In the genomic region with DNA sequence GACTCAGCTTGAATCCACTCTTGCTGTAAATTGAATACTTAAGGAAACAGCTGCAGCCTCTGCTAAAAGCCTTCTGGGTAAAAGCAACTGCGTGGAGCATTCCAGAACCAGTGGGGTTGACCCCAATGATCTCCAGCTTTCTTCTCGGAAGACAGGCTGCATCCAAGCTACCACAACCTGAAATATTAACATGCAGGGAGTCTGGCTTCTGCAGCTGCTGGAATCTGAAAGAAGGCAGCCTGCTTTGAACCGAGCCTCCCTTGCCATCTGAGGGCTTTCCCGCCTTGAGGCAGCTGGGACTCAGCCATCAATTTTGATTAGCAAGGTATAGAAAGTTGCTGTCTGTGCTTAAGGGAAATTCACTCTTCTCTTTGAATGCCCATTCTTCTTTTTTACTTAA, we compare ENCODE assay signal across 28 mouse cellular contexts.
DNase-seq lines count a peak whose midpoint lies in the region; ATAC-seq lines count a peak whose summit lies in the region.
"Had no signal": no experiment of that assay in that cellular context is flagged by ENCODE, and none has a peak within 500 bp of the region (broad histone marks: within the 10 kb centered on the region; RNA-seq: fewer than 3 reads in every experiment).

No protein-coding gene starts in this region.

- no peak overlapping the region for H3K9ac ChIP-seq in hindbrain, embryonic 11.5 days (ENCODE audit: low read depth, low read length)
- no peak overlapping the region for H3K9ac ChIP-seq in midbrain, embryonic 14.5 days (replicated peaks; ENCODE audit: low read length)
- H3K9ac ChIP-seq in midbrain, embryonic 11.5 days (ENCODE audit: low read length) = no peak overlapping the region
- no peak overlapping the region for H3K9ac ChIP-seq in midbrain, embryonic 16.5 days (ENCODE audit: low read depth, low read length)
- H3K9ac ChIP-seq: embryonic facial prominence, embryonic 13.5 days; heart, embryonic 15.5 days; hindbrain, embryonic 14.5 days; liver, embryonic 14.5 days; lung, embryonic 14.5 days had no signal

- H3K4me1 ChIP-seq in hindbrain, embryonic 11.5 days (replicated peaks; ENCODE audit: control insufficient read depth, insufficient read depth, low read length) = no peaks in the 10 kb centered on the region
- H3K4me1 ChIP-seq in hindbrain, embryonic 10.5 days (replicated peaks) = no peaks in the 10 kb centered on the region
- no peaks in the 10 kb centered on the region for H3K4me1 ChIP-seq in midbrain, embryonic 14.5 days (ENCODE audit: control insufficient read depth, insufficient read depth, low read length)
- H3K4me1 ChIP-seq in midbrain, embryonic 11.5 days (ENCODE audit: control insufficient read depth, insufficient read depth, low read length) = no peaks in the 10 kb centered on the region
- no peaks in the 10 kb centered on the region for H3K4me1 ChIP-seq in midbrain, embryonic 16.5 days (ENCODE audit: control insufficient read depth, insufficient read depth, low read length)
- H3K4me1 ChIP-seq: embryonic facial prominence, embryonic 13.5 days; forebrain, embryonic 10.5 days; heart, embryonic 10.5 days; heart, embryonic 15.5 days had no signal

- H3K27ac ChIP-seq in hindbrain, embryonic 11.5 days (ENCODE audit: low read depth, low read length) = no peak overlapping the region
- no peak overlapping the region for H3K27ac ChIP-seq in hindbrain, embryonic 10.5 days
- H3K27ac ChIP-seq in midbrain, embryonic 14.5 days (replicated peaks; ENCODE audit: low read depth, low read length) = no peak overlapping the region
- no peak overlapping the region for H3K27ac ChIP-seq in midbrain, embryonic 11.5 days (ENCODE audit: low read depth, low read length)
- H3K27ac ChIP-seq in midbrain, embryonic 16.5 days (ENCODE audit: low read length) = no peak overlapping the region
- H3K27ac ChIP-seq: embryonic facial prominence, embryonic 13.5 days; forebrain, embryonic 10.5 days; heart, embryonic 10.5 days; heart, embryonic 15.5 days; hindbrain, embryonic 14.5 days; kidney, postnatal 0 days; liver, embryonic 14.5 days had no signal

- 66% methylated on average over 4 of the region's 4 CpGs for WGBS in hindbrain, embryonic 11.5 days
- 69% methylated on average over 4 of the region's 4 CpGs for WGBS in hindbrain, embryonic 10.5 days
- 54% methylated on average over 4 of the region's 4 CpGs for WGBS in midbrain, embryonic 14.5 days
- WGBS in midbrain, embryonic 11.5 days = 85% methylated on average over 4 of the region's 4 CpGs
- 55% methylated on average over 4 of the region's 4 CpGs for WGBS in midbrain, embryonic 16.5 days

- no peaks in the 10 kb centered on the region for H3K36me3 ChIP-seq in hindbrain, embryonic 11.5 days (ENCODE audit: control insufficient read depth, insufficient read depth, low read length)
- no peaks in the 10 kb centered on the region for H3K36me3 ChIP-seq in hindbrain, embryonic 10.5 days
- H3K36me3 ChIP-seq in midbrain, embryonic 14.5 days (ENCODE audit: control insufficient read depth, insufficient read depth, low read length) = no peaks in the 10 kb centered on the region
- no peaks in the 10 kb centered on the region for H3K36me3 ChIP-seq in midbrain, embryonic 11.5 days (ENCODE audit: control insufficient read depth, insufficient read depth, low read length)
- no peaks in the 10 kb centered on the region for H3K36me3 ChIP-seq in midbrain, embryonic 16.5 days (ENCODE audit: control insufficient read depth, insufficient read depth, low read length)
- H3K36me3 ChIP-seq: embryonic facial prominence, embryonic 13.5 days; forebrain, embryonic 10.5 days; heart, embryonic 10.5 days; heart, embryonic 15.5 days had no signal

- H3K4me2 ChIP-seq in hindbrain, embryonic 11.5 days (replicated peaks; ENCODE audit: low read depth, low read length) = no peak overlapping the region
- H3K4me2 ChIP-seq in midbrain, embryonic 14.5 days (ENCODE audit: low read length) = no peak overlapping the region
- H3K4me2 ChIP-seq in midbrain, embryonic 11.5 days = no peak overlapping the region
- no peak overlapping the region for H3K4me2 ChIP-seq in midbrain, embryonic 16.5 days (ENCODE audit: low read length)
- H3K4me2 ChIP-seq: embryonic facial prominence, embryonic 13.5 days; heart, embryonic 15.5 days; hindbrain, embryonic 14.5 days; lung, embryonic 14.5 days had no signal

- H3K9me3 ChIP-seq in hindbrain, embryonic 11.5 days (ENCODE audit: control insufficient read depth, low read length) = no peaks in the 10 kb centered on the region
- H3K9me3 ChIP-seq in hindbrain, embryonic 10.5 days = peaks cover 10% of the 10 kb centered on the region; the same call in 1 of the 2 replicates
- no peaks in the 10 kb centered on the region for H3K9me3 ChIP-seq in midbrain, embryonic 14.5 days (ENCODE audit: control insufficient read depth, low read length)
- no peaks in the 10 kb centered on the region for H3K9me3 ChIP-seq in midbrain, embryonic 11.5 days (ENCODE audit: control insufficient read depth, low read length)
- 0 out of 2 replicates have a peak, but pooled peaks cover 4% of the 10 kb centered on the region for H3K9me3 ChIP-seq in midbrain, embryonic 16.5 days (replicated peaks; ENCODE audit: control insufficient read depth, low read length, poor library complexity, severe bottlenecking)
- H3K9me3 ChIP-seq: heart, embryonic 10.5 days; heart, embryonic 15.5 days had no signal

- no peaks in the 10 kb centered on the region for H3K27me3 ChIP-seq in hindbrain, embryonic 11.5 days (ENCODE audit: control insufficient read depth, insufficient read depth, low read length)
- H3K27me3 ChIP-seq in hindbrain, embryonic 10.5 days (ENCODE audit: insufficient read depth, poor library complexity, severe bottlenecking) = no peaks in the 10 kb centered on the region
- H3K27me3 ChIP-seq in midbrain, embryonic 14.5 days (ENCODE audit: control insufficient read depth, insufficient read depth, low read length) = no peaks in the 10 kb centered on the region
- no peaks in the 10 kb centered on the region for H3K27me3 ChIP-seq in midbrain, embryonic 11.5 days (ENCODE audit: control insufficient read depth, insufficient read depth, low read length)
- H3K27me3 ChIP-seq in midbrain, embryonic 16.5 days (ENCODE audit: control insufficient read depth, insufficient read depth, low read depth, low read length) = no peaks in the 10 kb centered on the region
- H3K27me3 ChIP-seq: embryonic facial prominence, embryonic 13.5 days; heart, embryonic 15.5 days had no signal

- H3K4me3 ChIP-seq in hindbrain, embryonic 11.5 days (ENCODE audit: low read depth, low read length) = no peak overlapping the region
- no peak overlapping the region for H3K4me3 ChIP-seq in hindbrain, embryonic 10.5 days
- no peak overlapping the region for H3K4me3 ChIP-seq in midbrain, embryonic 14.5 days (replicated peaks; ENCODE audit: low read depth, low read length)
- H3K4me3 ChIP-seq in midbrain, embryonic 11.5 days (ENCODE audit: low read depth, low read length) = no peak overlapping the region
- H3K4me3 ChIP-seq in midbrain, embryonic 16.5 days (ENCODE audit: low read depth, low read length) = no peak overlapping the region
- H3K4me3 ChIP-seq: embryonic facial prominence, embryonic 13.5 days; forebrain, embryonic 10.5 days; heart, embryonic 10.5 days; heart, embryonic 15.5 days had no signal

- peak; percentile 62 for ATAC-seq in hindbrain, embryonic 11.5 days (ENCODE audit: low FRiP score)
- no peak for ATAC-seq in midbrain, embryonic 14.5 days (ENCODE audit: low FRiP score, low TSS enrichment)
- no peak for ATAC-seq in midbrain, embryonic 11.5 days (ENCODE audit: low FRiP score)
- peak; percentile 75 for ATAC-seq in midbrain, embryonic 16.5 days
- ATAC-seq in megakaryocyte-erythroid progenitor cell, adult 5-6 weeks (replicated peaks; ENCODE audit: low FRiP score, low TSS enrichment, poor library complexity, severe bottlenecking) = no peak
- ATAC-seq: CD4-positive, CD25-positive, alpha-beta regulatory T cell, adult 4 months; inflammation-experienced regulatory T-cells, adult 6 months had no signal

- no peak for DNase-seq in hindbrain, embryonic 11.5 days (ENCODE audit: low spot score)
- no peak for DNase-seq in hindbrain, embryonic 10.5 days (ENCODE audit: low spot score)
- peak; percentile 43 for DNase-seq in midbrain, embryonic 14.5 days
- DNase-seq in midbrain, embryonic 11.5 days (ENCODE audit: low spot score, missing footprints) = no peak
- no peak for DNase-seq in heart, adult 8-10 months (ENCODE audit: low spot score)
- DNase-seq: adrenal gland, postnatal 14 days; cerebellum, adult 11-12 months; cerebellum, adult 9-11 months; embryo, embryonic 11 days; gastrocnemius, postnatal 14 days; kidney, adult 8-10 months; kidney, postnatal 4 days; liver; lung, embryonic 14.5 days; lung, postnatal 14 days; thymus, adult 2 months; thymus, postnatal 36 days had no signal

Comparison
In these comparisons a context has a peak if more than half of its experiments do, and no peak if none do; other contexts are left out.
1. ATAC-seq: peak in hindbrain, embryonic 11.5 days (single experiment) and midbrain, embryonic 16.5 days (single experiment); none in midbrain, embryonic 14.5 days (single experiment), midbrain, embryonic 11.5 days (single experiment) and megakaryocyte-erythroid progenitor cell, adult 5-6 weeks (single experiment).